Mouse (Mus musculus) midbrain, embryonic 10.5 days (tissue): ENCODE measurements around the gene Dirc2. TPM values are rescaled to one million over a fixed set of nuclear protein-coding genes. Genes with fewer than 3 reads are reported as not detected.

Experiments used
- DNase-seq: peaks from one replicate; pipeline ENCODE4 v3.0.0-alpha.2; 2017; ENCODE audit warnings: low spot score
- H3K27ac ChIP-seq: fragments of 300-500 bp; sonication (generic); replicated peaks from 2 replicates; pipeline ENCODE4 v1.5.1; 2016; ENCODE audit warnings: mild to moderate bottlenecking
- H3K27me3 ChIP-seq: fragments of 300-500 bp; sonication (generic); 2 replicates; pipeline ENCODE4 v1.6.1; 2016; ENCODE audit warnings: low read depth, mild to moderate bottlenecking; ENCODE audit not compliant: poor library complexity, severe bottlenecking
- H3K36me3 ChIP-seq: fragments of 300-500 bp; sonication (generic); 2 replicates; pipeline ENCODE4 v1.6.1; 2016; ENCODE audit warnings: mild to moderate bottlenecking, moderate library complexity
- H3K4me1 ChIP-seq: fragments of 300-500 bp; sonication (generic); 2 replicates; pipeline ENCODE4 v1.6.1; 2016
- H3K4me3 ChIP-seq: fragments of 300-500 bp; sonication (generic); 2 replicates; pipeline ENCODE4 v1.5.1; 2016; ENCODE audit warnings: mild to moderate bottlenecking, moderate library complexity
- H3K9me3 ChIP-seq: fragments of 300-500 bp; sonication (generic); replicated peaks from 2 replicates; pipeline ENCODE4 v1.6.1; 2016; ENCODE audit warnings: mild to moderate bottlenecking
- WGBS: fragments of 180-500 bp; shearing (Covaris S2); methylation state at CpG from one replicate; pipeline ENCODE4 v1.1.7; 2016; 5-methylcytosine and 5-hydroxymethylcytosine counted together
- polyA plus RNA-seq: library from polyadenylated mRNA; unstranded; fragments of >200 nt; fragmentation: Nextera tagmentation; extraction: Ambion mirVana; gene quantifications from 2 replicates; pipeline ENCODE4 v1.2.1, GENCODE M21; 2016

Dirc2 gene
- polyA plus RNA-seq, 1 experiment from 2014 or later, result 12.5 TPM

DNA sequence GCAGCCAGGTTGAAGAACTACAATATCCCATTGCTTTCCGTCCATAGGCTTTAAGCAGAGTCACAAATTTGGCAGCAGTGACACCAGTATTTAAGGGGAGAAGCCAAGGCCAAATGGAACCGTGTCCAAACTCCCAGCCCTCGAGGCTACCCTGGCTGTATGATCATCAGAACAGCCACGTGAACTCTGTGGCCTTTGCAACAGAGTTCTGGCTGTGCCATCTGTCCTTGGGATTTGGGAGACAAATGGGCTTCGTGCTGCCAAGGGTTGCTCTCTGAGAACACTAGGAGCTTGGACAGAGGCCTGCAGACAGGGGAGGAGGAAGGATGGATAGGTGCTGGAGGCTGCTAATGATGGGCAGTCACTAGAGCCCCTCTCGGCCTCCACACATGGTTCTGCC, 117.0 kb downstream of the Dirc2 start:
- Histone ChIP-seq H3K4me3 (no peak overlapping the region), H3K27me3 (peaks cover 2% of the 10 kb centered on the region; the same call in 1 of the 2 replicates), H3K27ac (no peak overlapping the region), H3K36me3 (peaks cover 99% of the 10 kb centered on the region), H3K9me3 (no peaks in the 10 kb centered on the region), H3K4me1 (peaks cover 2% of the 10 kb centered on the region; the same call in 1 of the 2 replicates)
- no peak for DNase-seq
- 83% methylated on average over 6 of the region's 6 CpGs for WGBS

DNA sequence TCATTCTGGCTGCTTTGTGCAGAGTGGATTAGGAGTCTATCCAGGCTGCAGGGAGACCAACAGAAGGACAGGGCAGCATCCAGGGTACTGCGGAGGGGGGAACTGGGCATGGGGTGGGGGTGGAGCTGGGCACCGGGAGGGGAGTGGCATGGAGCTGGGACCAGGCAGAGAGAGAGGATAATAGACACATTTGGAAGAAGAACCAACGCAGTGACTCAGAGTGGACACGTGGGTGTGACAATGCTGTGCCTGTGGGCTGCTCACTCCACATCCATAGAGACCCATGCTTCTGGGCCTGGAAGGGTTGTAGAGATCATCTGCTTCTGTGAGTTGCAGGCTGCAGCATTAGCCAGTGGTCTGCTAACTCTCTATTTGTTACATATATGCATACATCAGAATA, 120.3 kb downstream of the Dirc2 start:
- DNase-seq, result no peak
- Histone ChIP-seq H3K4me1 (peaks cover 3% of the 10 kb centered on the region; the same call in 1 of the 2 replicates), H3K36me3 (peaks cover 93% of the 10 kb centered on the region), H3K4me3 (no peak overlapping the region), H3K27me3 (no peaks in the 10 kb centered on the region), H3K9me3 (no peaks in the 10 kb centered on the region), H3K27ac (no peak overlapping the region)
- WGBS, result 96% methylated on average over 4 of the region's 4 CpGs

Other genes with a start within 250 kb of the Dirc2 start
- gene Sema5b, start 228.2 kb downstream of the Dirc2 start, polyA plus RNA-seq, result 59.1 and 72.3 TPM in 2 replicates
- gene Hspbap1, start 1.0 kb upstream of the Dirc2 start, polyA plus RNA-seq, result 24.7 and 26.0 TPM in 2 replicates
- 0.16 and 0.32 TPM in 2 replicates for gene Parp14, start 102.2 kb upstream of the Dirc2 start, polyA plus RNA-seq
- 2.1 and 2.3 TPM in 2 replicates for gene Parp9, start 169.1 kb upstream of the Dirc2 start, polyA plus RNA-seq
- 2.8 and 2.9 TPM in 2 replicates for gene Dtx3l, start 169.8 kb upstream of the Dirc2 start, polyA plus RNA-seq
- gene Kpna1, start 209.4 kb upstream of the Dirc2 start, polyA plus RNA-seq, result 76.4 and 77.0 TPM in 2 replicates